Mouse (Mus musculus) ES-E14 (cell line): Measurements from ENCODE around the gene Srebf1. TPM values are rescaled to one million over a fixed set of nuclear protein-coding genes. Genes with fewer than 3 reads are reported as not detected.
A peak's percentile ranks its signal among the peaks of the same experiment; 100 is the strongest.

Experiments
- DNase-seq: peaks from one replicate; pipeline ENCODE4 v3.0.0-alpha.2; 2013; ENCODE audit warnings: low read depth, low spot score
- H3K27ac ChIP-seq: 2 replicates; pipeline ENCODE4 v1.5.1; 2012; ENCODE audit warnings: low read depth, mild to moderate bottlenecking, low read length, moderate library complexity, mixed read lengths; ENCODE audit not compliant: poor library complexity, insufficient read depth, severe bottlenecking
- H3K36me3 ChIP-seq: 2 replicates; pipeline ENCODE4 v1.6.1; 2012; ENCODE audit warnings: mild to moderate bottlenecking, low read length, moderate library complexity, mixed read lengths; ENCODE audit not compliant: control insufficient read depth, poor library complexity, insufficient read depth, severe bottlenecking
- H3K4me1 ChIP-seq, 2 experiments: fragments of 150-350 bp in 1 of 2; sonication (generic) in 1 of 2; 2 replicates each; pipeline ENCODE4 v1.6.1; 2012; ENCODE audit warnings: low read length in 2 of 2, mild to moderate bottlenecking in 1 of 2, mixed read lengths in 1 of 2; ENCODE audit not compliant: control insufficient read depth in 2 of 2, insufficient read depth in 2 of 2, poor library complexity in 1 of 2
- H3K4me3 ChIP-seq, 2 experiments: fragments of 150-350 bp in 1 of 2; sonication (generic) in 1 of 2; 2 replicates each; pipeline ENCODE4 v1.5.1; 2012; ENCODE audit warnings: low read length in 2 of 2, low read depth in 1 of 2, mild to moderate bottlenecking in 1 of 2, mixed read lengths in 1 of 2; ENCODE audit not compliant: insufficient read depth in 1 of 2, poor library complexity in 1 of 2, severe bottlenecking in 1 of 2
- H3K9ac ChIP-seq: 2 replicates; pipeline ENCODE4 v1.6.1; 2012; ENCODE audit warnings: low read depth, mild to moderate bottlenecking, low read length, mixed read lengths; ENCODE audit not compliant: poor library complexity, insufficient read depth, severe bottlenecking
- H3K9me3 ChIP-seq: fragments of 150-350 bp; sonication (generic); 2 replicates; pipeline ENCODE4 v1.6.1; 2012; ENCODE audit warnings: low read depth, mild to moderate bottlenecking, low read length; ENCODE audit not compliant: control insufficient read depth, insufficient read depth
- CHD2 ChIP-seq: IDR thresholded peaks from 2 replicates; pipeline ENCODE4 v1.6.1; 2014; ENCODE audit warnings: mild to moderate bottlenecking, low read depth, low read length, inconsistent platforms
- HCFC1 ChIP-seq: IDR thresholded peaks from 2 replicates; pipeline ENCODE4 v1.6.1; 2012; ENCODE audit warnings: low read length, inconsistent platforms, borderline replicate concordance; ENCODE audit not compliant: insufficient read depth
- MAFK ChIP-seq: IDR thresholded peaks from 2 replicates; pipeline ENCODE4 v1.6.1; 2014; ENCODE audit warnings: mild to moderate bottlenecking, low read depth, low read length, inconsistent platforms; ENCODE audit not compliant: insufficient read depth
- ZC3H11A ChIP-seq: IDR thresholded peaks from 2 replicates; pipeline ENCODE4 v1.6.1; 2012; ENCODE audit warnings: low read depth, mild to moderate bottlenecking, inconsistent platforms, low read length, borderline replicate concordance
- ZNF384 ChIP-seq: IDR thresholded peaks from 2 replicates; pipeline ENCODE4 v1.6.1; 2012; ENCODE audit warnings: low read depth, low read length, inconsistent platforms
- in situ Hi-C, 2 experiments: fragments of 600-800 bp; cut with MboI; formaldehyde crosslinking; loops; one replicate each; pipeline ENCODE4 v1.15.1; 2025; ENCODE audit warnings: low sequenced_read_pairs in 2 of 2, inconsistent platforms in 1 of 2; ENCODE audit not compliant: unreplicated experiment in 2 of 2
- total RNA-seq: library from RNA; depleted of rRNA; stranded (reverse); fragments of 300-350 nt; gene quantifications from 2 replicates; pipeline ENCODE4 v1.2.3, GENCODE M21; 2012

The Srebf1 gene
- total RNA-seq, 1 experiment = 136 TPM

DNA sequence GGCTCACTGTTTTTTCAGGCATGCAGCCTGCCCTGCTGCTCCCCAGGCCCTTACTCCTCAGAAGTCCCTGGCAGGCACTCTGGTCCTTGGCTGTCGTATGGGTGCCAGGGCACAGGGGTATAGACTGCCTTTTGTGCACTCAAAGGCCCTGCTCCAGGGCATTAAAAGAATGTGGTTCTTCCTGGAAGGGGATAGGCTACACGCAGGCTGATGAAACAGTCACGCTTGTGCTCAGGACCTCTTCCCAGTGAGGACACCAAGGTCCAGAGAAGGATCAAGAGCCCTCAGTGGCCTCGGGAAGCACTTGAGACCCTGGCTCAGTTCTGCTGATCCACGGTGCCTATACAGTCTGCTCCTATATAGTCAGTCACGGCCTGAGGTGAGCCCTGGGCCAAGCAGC lies 9.1 kb downstream of the Srebf1 start:
- DNase-seq = no peak
- Histone ChIP-seq H3K27ac (no peak overlapping the region), H3K9ac (no peak overlapping the region), H3K4me3 (no peak overlapping the region), H3K36me3 (peaks cover 8% of the 10 kb centered on the region; the same call in 1 of the 2 replicates), H3K4me1 (peaks cover 9 to 29% of the 10 kb centered on the region in 2 experiments; a peak in 3 of 4 replicates), H3K9me3 (no peaks in the 10 kb centered on the region)
- TF ChIP-seq CHD2 = no peak
- TF ChIP-seq HCFC1 = no peak
- no peak for TF ChIP-seq ZNF384
- TF ChIP-seq ZC3H11A = no peak
- TF ChIP-seq MAFK = no peak
- in situ Hi-C loops = no loop called here

DNA sequence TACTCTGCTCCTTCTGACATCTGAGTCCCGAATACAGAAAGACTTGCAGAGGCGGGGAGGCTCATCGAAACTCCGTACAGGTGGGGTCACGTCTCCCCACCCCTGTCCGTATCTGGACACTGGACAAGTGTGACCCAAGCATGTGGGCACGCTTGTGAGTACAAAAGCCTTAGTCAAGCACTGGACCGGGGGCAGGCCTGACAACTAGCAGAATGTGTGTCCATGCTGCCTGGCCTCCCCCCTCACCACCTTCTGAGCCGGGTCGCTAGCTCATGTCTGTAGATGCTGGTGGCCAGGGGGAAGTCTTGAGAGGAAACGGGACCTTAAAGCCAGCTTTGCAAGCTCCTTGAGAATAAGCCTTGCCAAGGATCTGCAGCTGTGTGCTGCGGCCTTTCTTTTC lies 10.6 kb downstream of the Srebf1 start:
- Histone ChIP-seq H3K4me3 (no peak overlapping the region), H3K4me1 (peaks cover 10 to 40% of the 10 kb centered on the region in 2 experiments; a peak in 3 of 4 replicates), H3K27ac (no peak overlapping the region), H3K9me3 (no peaks in the 10 kb centered on the region), H3K36me3 (peaks cover 12% of the 10 kb centered on the region), H3K9ac (no peak overlapping the region)
- in situ Hi-C loops = no loop called here
- DNase-seq = no peak
- TF ChIP-seq MAFK (no peak), ZC3H11A (no peak), CHD2 (no peak), ZNF384 (no peak), HCFC1 (no peak)

DNA sequence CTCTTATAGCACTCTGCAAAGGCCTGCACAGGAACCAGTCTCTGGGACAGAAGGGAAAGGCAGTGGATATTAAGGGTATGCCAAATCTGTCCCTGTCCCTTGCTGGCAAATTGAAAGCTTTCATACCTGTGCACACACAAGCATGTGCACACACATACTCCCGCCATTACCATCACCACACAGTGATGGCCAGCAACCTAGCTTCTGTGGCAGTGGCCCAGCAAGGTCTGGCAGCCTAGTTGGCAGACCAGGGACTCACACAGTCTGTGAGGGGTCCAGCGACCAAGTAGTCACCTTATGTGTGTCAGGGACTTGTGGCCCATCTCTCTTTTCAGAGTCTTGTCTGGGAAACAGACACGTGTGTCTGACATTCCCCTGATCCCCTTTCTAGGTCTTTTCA lies 11.2 kb downstream of the Srebf1 start:
- H3K9ac ChIP-seq = peak overlapping the region; percentile 73
- DNase-seq = no peak
- peak overlapping the region; percentile 79; the same call in 1 of the 2 replicates for H3K27ac ChIP-seq
- peak overlapping the region in 1 of 2 experiments; percentile 59; a peak in 3 of 4 replicates for H3K4me3 ChIP-seq
- peaks cover 10 to 45% of the 10 kb centered on the region in 2 experiments; a peak in 3 of 4 replicates for H3K4me1 ChIP-seq
- TF ChIP-seq ZNF384 = no peak
- TF ChIP-seq ZC3H11A = no peak
- no peak for TF ChIP-seq MAFK
- TF ChIP-seq CHD2 = no peak
- no peak for TF ChIP-seq HCFC1
- no peaks in the 10 kb centered on the region for H3K9me3 ChIP-seq
- in situ Hi-C loops = no loop called here
- H3K36me3 ChIP-seq = peaks cover 18% of the 10 kb centered on the region

DNA sequence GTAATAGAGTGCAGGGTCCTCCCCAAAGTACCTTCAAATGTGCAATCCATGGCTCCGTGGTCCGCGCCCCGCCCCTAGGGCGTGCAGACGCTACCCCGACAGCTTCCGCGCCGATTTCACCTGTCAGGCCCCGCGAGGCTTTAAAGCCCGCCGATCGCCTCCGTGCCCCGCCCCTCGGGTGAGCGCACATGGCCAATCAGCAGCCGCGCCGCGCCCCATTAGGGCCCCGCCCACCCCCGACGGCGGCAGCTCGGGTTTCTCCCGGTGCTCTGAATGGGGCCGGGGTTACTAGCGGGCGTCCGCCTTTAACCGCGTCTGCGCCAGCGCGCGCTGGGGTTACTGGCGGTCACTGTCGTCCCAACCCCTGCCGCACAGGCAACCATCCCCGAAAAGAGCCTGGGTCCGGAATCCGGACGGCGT lies 12.1 kb downstream of the Srebf1 start:
- TF ChIP-seq ZNF384 (no peak), MAFK (no peak), ZC3H11A (no peak), CHD2 (no peak; the same call in 1 of the 2 replicates), HCFC1 (no peak)
- H3K27ac ChIP-seq = peak overlapping the region; percentile 79
- H3K4me3 ChIP-seq = peak overlapping the region; percentile 60 to 70
- peaks cover 10 to 53% of the 10 kb centered on the region in 2 experiments; a peak in 3 of 4 replicates for H3K4me1 ChIP-seq
- in situ Hi-C loops = no loop called here
- H3K9me3 ChIP-seq = no peaks in the 10 kb centered on the region
- peak overlapping the region; percentile 77 for H3K9ac ChIP-seq
- peak; percentile 95 for DNase-seq
- H3K36me3 ChIP-seq = peaks cover 26% of the 10 kb centered on the region

DNA sequence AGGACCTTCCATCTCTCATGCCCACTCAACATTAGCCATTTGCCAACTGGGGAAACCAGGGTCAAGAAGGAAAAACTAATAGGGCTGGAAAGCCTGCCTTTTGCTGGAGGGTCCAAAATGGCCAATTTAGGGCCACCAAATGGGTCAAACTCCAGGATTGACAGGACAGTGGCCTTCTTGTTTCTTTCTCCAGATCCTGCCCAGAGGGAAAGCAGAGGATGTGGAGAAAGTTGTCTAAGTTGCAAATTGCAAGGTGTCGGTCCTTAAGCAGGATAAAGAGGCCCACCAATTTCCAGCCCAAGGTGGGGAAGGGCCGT lies 12.5 kb downstream of the Srebf1 start:
- Histone ChIP-seq H3K27ac (peak overlapping the region; percentile 67), H3K36me3 (peaks cover 30% of the 10 kb centered on the region), H3K4me1 (peaks cover 10 to 56% of the 10 kb centered on the region in 2 experiments; a peak in 3 of 4 replicates), H3K9ac (peak overlapping the region; percentile 77), H3K4me3 (peak overlapping the region; percentile 58 to 70), H3K9me3 (no peaks in the 10 kb centered on the region)
- TF ChIP-seq ZC3H11A (no peak), CHD2 (no peak), ZNF384 (no peak), HCFC1 (no peak), MAFK (no peak)
- DNase-seq = no peak
- in situ Hi-C loops = no loop called here
